Mouse (Mus musculus): ENCODE data around the gene Gm5861. TPM values are rescaled to one million over a fixed set of nuclear protein-coding genes. Genes with fewer than 3 reads are reported as not detected.
"Not testable (repeated sequence)": the region's sequence is repeated elsewhere in the genome, so short reads cannot be mapped to it uniquely, and the experiment has no call there.

Gm5861 gene
- not detected in 2 replicates for polyA plus RNA-seq (2012; rRNA removed)

DNA sequence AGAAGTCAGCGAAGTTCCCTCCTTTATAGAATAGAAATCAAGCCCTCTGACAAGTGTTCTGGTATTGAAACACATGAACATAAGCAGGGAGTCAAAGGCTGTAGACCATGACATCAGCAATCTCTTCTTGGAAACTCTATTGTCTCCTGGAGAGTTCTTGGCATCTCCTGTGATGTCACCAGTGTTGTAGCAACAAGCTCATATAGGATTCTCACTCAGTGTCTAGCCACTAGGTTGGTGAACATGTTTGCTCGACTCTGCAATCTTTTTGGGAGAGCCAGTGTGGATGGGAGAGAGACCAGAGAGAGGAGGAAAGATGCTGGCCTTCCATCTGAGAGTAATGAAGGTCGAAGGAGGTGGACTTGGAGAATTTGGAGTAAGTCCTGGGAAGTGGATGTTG, at the start of gene Gm5861:
Gm5861 (plus strand) TSS at position 301 of the 400 bp plus-strand sequence.
- DNase-seq (ENCODE audit: low read depth): not testable (repeated sequence)

DNA sequence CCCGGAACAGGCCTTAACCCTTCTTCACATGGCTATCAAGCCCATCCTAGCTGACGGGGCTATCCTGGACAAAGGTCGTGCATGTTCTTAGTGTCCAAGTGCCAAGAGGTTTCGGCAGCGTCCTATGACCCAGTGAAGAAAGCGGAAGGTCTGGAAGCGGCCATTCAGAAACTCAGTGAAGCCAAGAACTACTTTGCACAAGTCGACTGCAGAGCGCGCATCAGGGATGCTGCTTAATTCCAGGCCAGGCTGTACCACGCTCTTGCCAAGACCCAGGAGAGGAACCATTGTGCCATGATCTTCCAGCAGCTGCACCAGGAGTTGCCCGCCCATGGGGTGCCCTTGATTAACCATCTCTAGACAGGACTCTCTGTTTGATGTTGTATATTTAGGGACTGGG, 44.8 kb upstream of the Gm5861 start:
- not testable (repeated sequence) for DNase-seq (ENCODE audit: low read depth)

Other genes starting within 250 kb of the Gm5861 start
- gene Gm8871, start 235.3 kb upstream of the Gm5861 start, polyA plus RNA-seq (2012; rRNA removed): not detected in 2 replicates
- gene Gm8857, start 235.3 kb upstream of the Gm5861 start, polyA plus RNA-seq (2012; rRNA removed): not detected in 2 replicates
- gene Gm8879, start 55.4 kb upstream of the Gm5861 start, polyA plus RNA-seq (2012; rRNA removed): not detected in 2 replicates
- gene Gm8890, start 73.0 kb downstream of the Gm5861 start, polyA plus RNA-seq (2012; rRNA removed): not detected in 2 replicates
- gene Speer1, start 158.4 kb downstream of the Gm5861 start, polyA plus RNA-seq (2012; rRNA removed): not detected in 2 replicates
- not detected in 2 replicates for gene Gm8897, start 233.3 kb downstream of the Gm5861 start, polyA plus RNA-seq (2012; rRNA removed)